Mouse (Mus musculus) ES-E14 (cell line): Measurements from ENCODE around the gene Gngt2. TPM values are rescaled to one million over a fixed set of nuclear protein-coding genes. Genes with fewer than 3 reads are reported as not detected.

Experiments used
- DNase-seq: peaks from one replicate; pipeline ENCODE4 v3.0.0-alpha.2; 2013; ENCODE audit warnings: low read depth, low spot score
- H3K27ac ChIP-seq: 2 replicates; pipeline ENCODE4 v1.5.1; 2012; ENCODE audit warnings: low read depth, mild to moderate bottlenecking, low read length, moderate library complexity, mixed read lengths; ENCODE audit not compliant: poor library complexity, insufficient read depth, severe bottlenecking
- H3K36me3 ChIP-seq: 2 replicates; pipeline ENCODE4 v1.6.1; 2012; ENCODE audit warnings: mild to moderate bottlenecking, low read length, moderate library complexity, mixed read lengths; ENCODE audit not compliant: control insufficient read depth, poor library complexity, insufficient read depth, severe bottlenecking
- H3K4me1 ChIP-seq, 2 experiments: fragments of 150-350 bp in 1 of 2; sonication (generic) in 1 of 2; 2 replicates each; pipeline ENCODE4 v1.6.1; 2012; ENCODE audit warnings: low read length in 2 of 2, mild to moderate bottlenecking in 1 of 2, mixed read lengths in 1 of 2; ENCODE audit not compliant: control insufficient read depth in 2 of 2, insufficient read depth in 2 of 2, poor library complexity in 1 of 2
- H3K4me3 ChIP-seq, 2 experiments: fragments of 150-350 bp in 1 of 2; sonication (generic) in 1 of 2; 2 replicates each; pipeline ENCODE4 v1.5.1; 2012; ENCODE audit warnings: low read length in 2 of 2, low read depth in 1 of 2, mild to moderate bottlenecking in 1 of 2, mixed read lengths in 1 of 2; ENCODE audit not compliant: insufficient read depth in 1 of 2, poor library complexity in 1 of 2, severe bottlenecking in 1 of 2
- H3K9ac ChIP-seq: 2 replicates; pipeline ENCODE4 v1.6.1; 2012; ENCODE audit warnings: low read depth, mild to moderate bottlenecking, low read length, mixed read lengths; ENCODE audit not compliant: poor library complexity, insufficient read depth, severe bottlenecking
- H3K9me3 ChIP-seq: fragments of 150-350 bp; sonication (generic); 2 replicates; pipeline ENCODE4 v1.6.1; 2012; ENCODE audit warnings: low read depth, mild to moderate bottlenecking, low read length; ENCODE audit not compliant: control insufficient read depth, insufficient read depth
- CHD2 ChIP-seq: IDR thresholded peaks from 2 replicates; pipeline ENCODE4 v1.6.1; 2014; ENCODE audit warnings: mild to moderate bottlenecking, low read depth, low read length, inconsistent platforms
- HCFC1 ChIP-seq: IDR thresholded peaks from 2 replicates; pipeline ENCODE4 v1.6.1; 2012; ENCODE audit warnings: low read length, inconsistent platforms, borderline replicate concordance; ENCODE audit not compliant: insufficient read depth
- MAFK ChIP-seq: IDR thresholded peaks from 2 replicates; pipeline ENCODE4 v1.6.1; 2014; ENCODE audit warnings: mild to moderate bottlenecking, low read depth, low read length, inconsistent platforms; ENCODE audit not compliant: insufficient read depth
- ZC3H11A ChIP-seq: IDR thresholded peaks from 2 replicates; pipeline ENCODE4 v1.6.1; 2012; ENCODE audit warnings: low read depth, mild to moderate bottlenecking, inconsistent platforms, low read length, borderline replicate concordance
- ZNF384 ChIP-seq: IDR thresholded peaks from 2 replicates; pipeline ENCODE4 v1.6.1; 2012; ENCODE audit warnings: low read depth, low read length, inconsistent platforms
- in situ Hi-C, 2 experiments: fragments of 600-800 bp; cut with MboI; formaldehyde crosslinking; loops; one replicate each; pipeline ENCODE4 v1.15.1; 2025; ENCODE audit warnings: low sequenced_read_pairs in 2 of 2, inconsistent platforms in 1 of 2; ENCODE audit not compliant: unreplicated experiment in 2 of 2
- total RNA-seq: library from RNA; depleted of rRNA; stranded (reverse); fragments of 300-350 nt; gene quantifications from 2 replicates; pipeline ENCODE4 v1.2.3, GENCODE M21; 2012

The Gngt2 gene
- total RNA-seq, 1 experiment, result 9.2 TPM

- DNase-seq, result no peak
- TF ChIP-seq MAFK (no peak), CHD2 (peak; percentile 74), HCFC1 (no peak), ZNF384 (no peak)
- Histone ChIP-seq H3K4me1 (peaks cover 8 to 34% of the 10 kb centered on the region in 2 experiments), H3K9me3 (no peaks in the 10 kb centered on the region), H3K27ac (no peak overlapping the region), H3K9ac (peak overlapping the region; percentile 56), H3K36me3 (no peaks in the 10 kb centered on the region), H3K4me3 (peak overlapping the region; percentile 33 to 60; a peak in 3 of 4 replicates)
- in situ Hi-C loops, result no loop called here
Observed at GRCm38 (mm10) chr11:95830411-95831275, 6.4 kb upstream of the Gngt2 start.

GRCm38 (mm10) chr11:95831276-95831619, 5.8 kb upstream of the Gngt2 start:
- Histone ChIP-seq H3K4me3 (peak overlapping the region; percentile 33 to 60; a peak in 2 of 4 replicates), H3K9me3 (no peaks in the 10 kb centered on the region), H3K36me3 (no peaks in the 10 kb centered on the region), H3K9ac (no peak overlapping the region), H3K27ac (no peak overlapping the region), H3K4me1 (peaks cover 8 to 36% of the 10 kb centered on the region in 2 experiments)
- TF ChIP-seq MAFK (no peak), ZNF384 (no peak), HCFC1 (no peak), ZC3H11A (no peak), CHD2 (no peak)
- DNase-seq, result no peak
- in situ Hi-C loops, result no loop called here

- Histone ChIP-seq H3K9me3 (no peaks in the 10 kb centered on the region), H3K36me3 (no peaks in the 10 kb centered on the region), H3K4me3 (peak overlapping the region in 1 of 2 experiments; percentile 60; a peak in 1 of 4 replicates), H3K27ac (no peak overlapping the region), H3K9ac (no peak overlapping the region), H3K4me1 (peaks cover 8 to 36% of the 10 kb centered on the region in 2 experiments)
- DNase-seq, result no peak
- no peak for TF ChIP-seq CHD2
- in situ Hi-C loops, result no loop called here
Observed at GRCm38 (mm10) chr11:95831641-95832040, 5.4 kb upstream of the Gngt2 start.

GRCm38 (mm10) chr11:95832129-95833005, 4.6 kb upstream of the Gngt2 start:
- TF ChIP-seq MAFK (no peak), ZC3H11A (no peak), ZNF384 (no peak), HCFC1 (no peak), CHD2 (no peak)
- H3K4me1 ChIP-seq, result peaks cover 6 to 36% of the 10 kb centered on the region in 2 experiments
- H3K9me3 ChIP-seq, result no peaks in the 10 kb centered on the region
- H3K9ac ChIP-seq, result no peak overlapping the region
- H3K27ac ChIP-seq, result no peak overlapping the region
- no peak for DNase-seq
- no peak overlapping the region for H3K4me3 ChIP-seq
- H3K36me3 ChIP-seq, result no peaks in the 10 kb centered on the region
- in situ Hi-C loops, result no loop called here
